ENCODE assay signal across 22 mouse cellular contexts in genomic region chr9:67646820-67647219, GRCm38 (mm10).
DNase-seq lines count a peak whose midpoint lies in the region; ATAC-seq lines count a peak whose summit lies in the region.
"Had no signal": no experiment of that assay in that cellular context is flagged by ENCODE, and none has a peak within 500 bp of the region (broad histone marks: within the 10 kb centered on the region; RNA-seq: fewer than 3 reads in every experiment).

No protein-coding gene starts in this region.

- no peak for DNase-seq in frontal cortex, postnatal 10 days (ENCODE audit: low spot score in 2 of 2)
- peak; percentile 3 for DNase-seq in layer of hippocampus, adult 9-11 months
- DNase-seq in layer of hippocampus, postnatal 10 days (ENCODE audit: low spot score in 2 of 2) = no peak
- peak; percentile 29 to 40 for DNase-seq in right cerebral cortex, postnatal 10 days (ENCODE audit: low spot score in 2 of 2)
- DNase-seq in right cerebral cortex, postnatal 14 days = no peak
- DNase-seq: adrenal gland, adult 8-10 months; adrenal gland, postnatal 14 days; adrenal gland, postnatal 36 days; B cell, adult 2 months; cerebellum, adult 11 months; cerebellum, adult 18-20 months; cerebellum, adult 8-10 months; cerebellum, adult 9-11 months; cerebellum, postnatal 14 days; cerebellum, postnatal 36 days; forebrain, postnatal 0 days had no signal

- ATAC-seq in frontal cortex, adult (ENCODE audit: low TSS enrichment) = peak; percentile 80
- ATAC-seq: activated CD4-positive, CD25-positive, alpha-beta regulatory T cell, adult 4 months; CD4-positive, CD25-positive, alpha-beta regulatory T cell, adult 4 months; forebrain, embryonic 13.5 days; forebrain, embryonic 15.5 days; forebrain, postnatal 0 days; Patski had no signal

Comparison
In these comparisons a context has a peak if more than half of its experiments do, and no peak if none do; other contexts are left out.
1. DNase-seq: peak in layer of hippocampus, adult 9-11 months (single experiment) and right cerebral cortex, postnatal 10 days (2 of 2); none in frontal cortex, postnatal 10 days (0 of 2), layer of hippocampus, postnatal 10 days (0 of 2) and right cerebral cortex, postnatal 14 days (single experiment).